Mouse (Mus musculus) liver, embryonic 14.5 days (tissue): ENCODE results near the gene Gm49395.

Experiments
- CTCF ChIP-seq: IDR thresholded peaks from 2 replicates; pipeline ENCODE4 v1.5.1; 2016; ENCODE audit warnings: antibody characterized with exemption, low read depth, control low read depth
- EP300 ChIP-seq: IDR thresholded peaks from 2 replicates; pipeline ENCODE4 v1.6.1; 2016; ENCODE audit warnings: antibody characterized with exemption, low read depth

DNA sequence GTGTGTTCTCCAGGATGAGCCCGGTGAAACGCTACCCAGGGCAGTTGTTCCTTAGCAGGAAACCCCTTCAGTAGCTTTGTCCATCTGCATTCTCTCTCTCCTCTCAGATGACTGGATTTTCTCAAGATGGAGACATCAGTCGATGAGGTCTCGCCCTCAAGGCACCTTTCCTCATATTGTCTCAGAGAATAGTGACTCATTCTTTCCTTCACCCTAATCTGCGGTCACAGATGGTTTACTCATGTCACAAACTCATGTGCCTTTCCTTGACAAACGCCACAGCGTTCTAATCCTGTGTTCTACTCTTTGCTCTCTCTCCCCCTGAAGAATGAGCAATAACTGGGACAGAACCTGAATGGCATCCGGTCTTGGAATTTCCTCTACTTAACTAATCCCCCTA is 5.7 kb upstream of the Gm49395 start:
- TF ChIP-seq CTCF (no peak), EP300 (no peak)
